Mouse (Mus musculus) v-Abl transformed pro-B cells (cell line): ENCODE measurements around the gene Tshz2.

Experiments used
- in situ Hi-C, 2 experiments: fragments of 400-800 bp; cut with MboI; formaldehyde crosslinking; loops; one replicate each; pipeline ENCODE4 v1.15.1; 2025; ENCODE audit not compliant: unreplicated experiment in 2 of 2

The Tshz2 gene

DNA sequence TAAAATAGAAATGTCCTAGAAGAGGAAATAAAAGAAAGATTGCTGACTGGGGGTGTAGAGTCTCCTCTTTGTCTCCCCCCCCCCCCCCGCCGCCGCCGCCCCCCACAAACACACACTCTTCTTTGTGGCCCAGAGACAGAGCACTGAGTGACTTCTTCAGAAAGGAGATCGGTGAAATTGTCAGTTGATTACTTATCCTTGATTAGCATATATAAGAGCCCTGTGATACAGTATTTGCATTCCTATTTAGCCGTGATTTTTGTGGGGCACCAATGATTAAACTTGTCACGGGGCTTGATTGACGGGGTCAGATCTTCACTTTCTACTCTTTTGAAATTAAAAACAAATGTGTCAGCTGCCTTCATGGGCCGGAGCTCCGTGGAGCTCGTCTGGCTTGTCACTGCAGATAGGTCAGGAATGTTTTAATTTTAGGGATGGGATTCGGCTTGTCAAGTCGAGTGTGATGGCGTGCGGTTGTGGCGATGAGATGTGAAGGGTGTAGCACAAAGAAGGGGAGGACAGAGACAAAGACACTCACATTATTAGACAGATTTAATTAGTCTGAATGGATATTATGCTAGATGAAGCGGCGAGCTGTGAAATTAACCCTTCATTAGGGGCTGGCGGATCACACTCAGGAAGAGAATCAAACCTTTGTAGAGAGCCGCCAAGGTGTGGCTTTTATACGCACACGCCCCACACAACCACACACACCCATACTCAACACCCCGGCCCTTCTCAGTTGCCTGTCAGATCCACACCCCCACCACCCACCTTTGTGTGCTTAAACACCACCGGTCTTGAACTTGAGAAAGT is 395.9 kb downstream of the Tshz2 start:
- in situ Hi-C loops: loop anchor here in 1 of 2 experiments (25.0 kb wide), 1 partner anchor 834 kb away; no protein-coding TSS in a partner anchor

GRCm38 (mm10) chr2:170029304-170029856 is 396.6 kb downstream of the Tshz2 start:
- in situ Hi-C loops: loop anchor here in 1 of 2 experiments (25.0 kb wide), 1 partner anchor 833 kb away; no protein-coding TSS in a partner anchor

- in situ Hi-C loops: loop anchor here in 1 of 2 experiments (25.0 kb wide), 1 partner anchor 831 kb away; no protein-coding TSS in a partner anchor
Observed at GRCm38 (mm10) chr2:170031226-170031625, 398.4 kb downstream of the Tshz2 start.

GRCm38 (mm10) chr2:170031872-170032271 is 399.1 kb downstream of the Tshz2 start:
- in situ Hi-C loops: loop anchor here in 1 of 2 experiments (25.0 kb wide), 1 partner anchor 830 kb away; no protein-coding TSS in a partner anchor

DNA sequence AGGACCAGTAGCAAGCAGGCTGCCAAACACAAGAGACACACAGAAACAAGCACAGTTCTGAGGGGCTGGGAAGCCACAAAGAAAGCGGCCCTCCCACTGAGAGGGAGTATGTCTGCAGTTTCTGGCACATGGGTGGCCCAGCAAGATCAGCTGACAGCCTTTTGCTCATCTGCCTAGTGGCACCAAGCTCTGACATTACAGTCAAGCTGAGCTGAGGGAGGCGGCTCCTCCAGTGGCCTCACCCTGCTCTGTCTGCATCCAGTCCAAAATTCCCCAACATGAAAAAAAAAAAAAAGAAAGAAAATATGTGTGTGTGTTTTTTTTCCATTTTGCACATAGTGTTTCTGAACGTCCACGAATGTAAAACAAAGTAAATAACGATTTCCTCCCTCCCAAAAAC is 400.4 kb downstream of the Tshz2 start:
- in situ Hi-C loops: loop anchor here in 1 of 2 experiments (25.0 kb wide), 1 partner anchor 829 kb away; no protein-coding TSS in a partner anchor

DNA sequence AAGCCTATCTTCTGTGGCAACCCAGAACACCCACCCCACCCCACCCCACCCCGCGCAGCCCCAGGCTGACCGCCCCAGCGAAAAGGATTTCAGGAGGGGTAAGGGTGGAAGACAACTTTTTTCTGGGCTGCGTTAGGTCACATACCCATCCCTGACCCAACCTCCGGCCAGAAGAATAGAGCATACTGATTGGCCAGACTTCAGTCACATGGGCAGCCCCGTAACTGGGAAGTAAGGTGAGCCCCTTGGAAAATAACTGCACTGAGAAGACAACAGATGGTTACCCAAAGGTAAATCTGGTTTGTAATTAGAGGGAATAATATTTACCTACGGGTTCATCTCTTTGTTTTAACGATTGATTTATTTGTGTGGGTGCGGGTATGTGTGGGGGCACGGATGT is 402.0 kb downstream of the Tshz2 start:
- in situ Hi-C loops: loop anchor here in 1 of 2 experiments (25.0 kb wide), 1 partner anchor 828 kb away; no protein-coding TSS in a partner anchor

DNA sequence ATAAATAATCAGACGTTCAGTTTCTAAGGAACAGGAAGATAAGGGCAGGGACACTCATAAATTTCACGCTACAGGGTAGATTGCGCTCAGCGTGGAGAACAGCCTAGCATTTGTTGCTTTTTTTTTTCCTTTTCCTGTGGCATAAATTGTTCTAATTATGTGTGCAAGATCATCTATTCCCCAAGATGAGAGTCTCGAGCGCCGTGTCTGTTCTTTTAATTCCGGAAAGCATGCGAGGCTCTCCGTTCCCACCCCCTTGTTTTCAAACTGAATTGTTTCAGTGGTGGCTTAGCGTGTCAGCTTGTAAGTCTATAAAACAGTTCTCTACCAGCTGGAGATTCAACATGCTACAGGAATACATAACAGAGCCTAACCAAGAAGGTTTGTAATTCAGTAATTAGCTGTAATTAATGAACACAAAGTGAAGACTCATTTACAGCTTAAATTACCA is 404.0 kb downstream of the Tshz2 start:
- in situ Hi-C loops: loop anchor here in 1 of 2 experiments (25.0 kb wide), 1 partner anchor 825 kb away; no protein-coding TSS in a partner anchor

- in situ Hi-C loops: loop anchor here in 1 of 2 experiments (25.0 kb wide), 1 partner anchor 825 kb away; no protein-coding TSS in a partner anchor
Observed at GRCm38 (mm10) chr2:170037346-170037745, 404.5 kb downstream of the Tshz2 start.

- in situ Hi-C loops: loop anchor here in 1 of 2 experiments (25.0 kb wide), 1 partner anchor 823 kb away; no protein-coding TSS in a partner anchor
Observed at GRCm38 (mm10) chr2:170039772-170040171, 407.0 kb downstream of the Tshz2 start.

DNA sequence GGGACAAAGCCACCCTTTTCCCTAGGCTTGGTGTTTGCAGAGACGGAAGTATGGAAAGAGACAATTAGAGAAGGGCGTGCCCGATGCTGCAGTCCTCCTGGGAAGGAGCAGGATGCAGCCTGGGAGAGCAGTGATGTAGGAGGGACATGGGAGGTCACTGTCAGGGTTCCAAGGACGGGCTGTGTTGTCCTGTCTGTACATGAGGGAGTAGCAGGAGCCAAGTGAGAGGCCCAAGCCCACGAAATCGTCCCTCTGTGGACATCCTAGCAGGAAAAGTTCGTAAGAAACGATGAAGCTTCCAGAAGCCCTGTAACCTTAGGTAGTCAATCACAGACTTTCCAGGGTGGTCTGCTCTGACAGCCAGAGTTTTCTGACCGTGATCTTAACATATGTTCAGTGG is 408.3 kb downstream of the Tshz2 start:
- in situ Hi-C loops: loop anchor here in 1 of 2 experiments (25.0 kb wide), 1 partner anchor 821 kb away; no protein-coding TSS in a partner anchor

DNA sequence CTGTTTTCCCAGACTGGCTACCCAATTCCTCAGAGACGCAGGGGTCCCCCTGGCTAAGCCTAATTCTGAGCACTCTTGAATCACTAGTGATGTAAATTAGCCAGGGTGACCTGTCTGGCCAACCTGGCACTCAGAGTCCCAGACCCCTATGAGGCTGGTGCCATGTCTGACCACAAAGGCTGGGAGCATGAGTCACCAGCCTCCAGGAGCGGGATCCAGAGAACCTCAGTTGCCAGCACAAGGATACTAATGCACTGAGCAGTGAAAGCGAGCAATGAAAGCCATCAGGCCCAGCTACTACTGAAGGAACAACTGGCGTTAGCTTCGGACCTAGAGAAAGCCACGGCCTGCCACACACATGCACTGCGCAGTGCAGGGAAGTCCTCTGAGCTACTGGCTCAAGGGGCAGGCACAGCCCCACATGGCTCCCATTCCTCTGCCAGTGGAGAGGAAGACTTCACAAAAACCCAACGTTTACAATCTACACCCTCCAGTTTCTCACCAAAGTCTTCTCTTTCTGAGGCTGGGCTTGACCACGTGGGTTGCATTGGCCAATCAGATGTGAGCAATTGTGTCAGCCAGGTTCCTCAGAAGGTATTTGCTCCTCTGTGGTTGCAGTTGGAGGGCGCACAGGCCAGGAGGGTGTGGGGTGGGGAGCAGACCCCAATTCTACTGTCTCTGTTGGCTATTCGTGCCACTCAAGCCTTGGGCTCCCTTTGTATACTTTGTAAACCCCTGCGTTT is 409.8 kb downstream of the Tshz2 start:
- in situ Hi-C loops: loop anchor here in 1 of 2 experiments (25.0 kb wide), 1 partner anchor 820 kb away; no protein-coding TSS in a partner anchor

DNA sequence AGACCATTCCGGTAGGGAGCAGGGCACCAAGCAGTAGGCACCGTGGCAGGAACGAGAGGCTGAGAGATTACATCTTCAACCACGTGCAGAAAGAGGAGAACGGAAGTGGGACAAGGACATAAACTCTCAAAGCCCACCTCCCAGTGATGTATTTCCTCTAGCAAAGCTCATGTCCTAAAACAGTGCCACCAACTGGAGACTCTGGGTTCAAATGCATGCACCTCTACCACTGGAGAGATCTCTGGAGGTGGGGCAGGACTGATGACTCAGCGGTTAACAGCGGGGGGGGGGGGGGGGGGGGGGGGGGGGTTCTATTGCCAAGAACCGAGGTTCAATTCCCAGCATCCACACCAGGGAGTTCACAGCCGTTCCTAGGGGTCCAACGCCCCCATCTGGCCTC is 410.5 kb downstream of the Tshz2 start:
- in situ Hi-C loops: loop anchor here in 1 of 2 experiments (25.0 kb wide), 1 partner anchor 819 kb away; no protein-coding TSS in a partner anchor

DNA sequence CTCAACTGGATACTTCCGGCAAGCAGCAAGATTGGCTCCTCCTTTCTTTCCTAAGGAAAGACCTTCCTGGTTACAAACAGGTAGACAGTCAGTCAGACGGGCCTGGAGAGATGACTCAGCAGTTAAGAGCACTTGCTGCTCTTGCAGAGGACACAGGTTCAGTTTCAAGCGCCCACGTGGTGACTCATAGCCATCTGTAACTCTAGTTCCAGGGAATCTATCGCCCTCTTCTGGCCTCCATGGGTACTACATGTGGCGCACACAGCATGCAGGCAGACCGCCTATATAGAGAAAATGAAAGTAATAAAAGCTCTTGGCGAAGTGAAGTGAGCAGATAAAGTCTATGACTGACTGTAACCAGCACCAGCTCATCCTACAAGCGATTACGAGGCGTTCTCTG is 413.1 kb downstream of the Tshz2 start:
- in situ Hi-C loops: loop anchor here in 1 of 2 experiments (25.0 kb wide), 1 partner anchor 816 kb away; no protein-coding TSS in a partner anchor

- in situ Hi-C loops: loop anchor here in 1 of 2 experiments (25.0 kb wide), 1 partner anchor 816 kb away; no protein-coding TSS in a partner anchor
Observed at GRCm38 (mm10) chr2:170046371-170047145, 413.7 kb downstream of the Tshz2 start.

DNA sequence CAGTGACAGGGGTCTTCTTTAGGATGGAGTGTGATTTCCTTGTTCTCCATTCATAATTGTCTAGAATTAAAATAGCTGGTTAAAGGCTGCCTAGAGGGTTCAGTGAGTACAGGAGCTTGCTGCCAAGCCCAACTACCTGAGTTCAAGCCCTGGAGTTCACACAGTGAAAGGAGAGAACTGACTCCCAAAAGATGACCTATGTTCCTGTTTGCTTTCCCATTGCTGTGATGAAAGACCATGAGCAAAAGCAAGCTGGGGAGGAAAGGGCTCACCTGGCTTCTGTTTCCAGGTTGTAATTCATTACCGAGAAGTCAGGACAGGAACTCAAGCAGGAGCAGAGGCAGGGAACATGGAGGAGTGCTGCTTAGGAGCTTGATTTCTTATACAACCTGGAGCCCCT is 416.0 kb downstream of the Tshz2 start:
- in situ Hi-C loops: loop anchor here in 1 of 2 experiments (25.0 kb wide), 1 partner anchor 813 kb away; no protein-coding TSS in a partner anchor

DNA sequence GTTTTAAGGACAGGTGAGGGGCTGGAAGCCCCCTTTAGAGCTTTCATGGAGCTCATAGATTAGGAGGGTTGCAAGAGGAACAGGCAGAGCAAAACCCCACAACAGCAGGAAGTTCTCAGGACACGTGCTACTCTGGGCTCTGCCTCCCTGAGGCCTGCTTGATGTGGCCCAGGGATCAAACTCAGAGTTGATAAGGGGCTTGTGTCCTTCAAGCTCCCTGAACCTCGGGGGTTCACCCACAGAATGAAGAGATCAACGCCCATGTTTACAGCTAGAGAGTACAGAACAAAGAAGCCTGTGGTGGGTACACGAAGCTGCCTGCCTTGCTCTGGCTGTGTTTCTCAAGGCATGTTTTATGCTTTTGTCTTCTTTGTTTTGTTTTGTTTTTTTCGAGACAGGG is 417.8 kb downstream of the Tshz2 start:
- in situ Hi-C loops: loop anchor here in 1 of 2 experiments (25.0 kb wide), 1 partner anchor 462 kb away; no protein-coding TSS in a partner anchor

GRCm38 (mm10) chr2:170051441-170051840 is 418.6 kb downstream of the Tshz2 start:
- in situ Hi-C loops: loop anchor here in 1 of 2 experiments (25.0 kb wide), 1 partner anchor 461 kb away; no protein-coding TSS in a partner anchor

DNA sequence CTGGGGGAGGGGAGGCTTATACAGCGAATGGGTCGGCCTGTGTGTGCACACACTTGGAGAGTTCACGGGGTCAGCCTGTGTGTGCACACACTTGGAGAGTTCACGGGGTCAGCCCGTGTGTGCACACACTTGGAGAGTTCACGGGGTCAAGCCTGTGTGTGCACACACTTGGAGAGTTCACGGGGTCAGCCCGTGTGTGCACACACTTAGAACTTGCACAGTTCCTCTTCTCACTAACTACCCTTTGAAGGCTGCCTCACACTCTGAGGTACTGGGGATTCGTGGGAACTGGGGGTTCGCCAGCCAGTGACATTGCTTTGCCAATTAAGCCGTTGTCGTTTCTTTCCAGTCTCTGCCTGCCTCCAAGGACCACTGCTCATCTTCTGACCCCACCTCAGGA is 422.1 kb downstream of the Tshz2 start:
- in situ Hi-C loops: loop anchor here (5.0 to 25.0 kb wide), 2 partner anchors 297 to 457 kb away; no protein-coding TSS in a partner anchor

DNA sequence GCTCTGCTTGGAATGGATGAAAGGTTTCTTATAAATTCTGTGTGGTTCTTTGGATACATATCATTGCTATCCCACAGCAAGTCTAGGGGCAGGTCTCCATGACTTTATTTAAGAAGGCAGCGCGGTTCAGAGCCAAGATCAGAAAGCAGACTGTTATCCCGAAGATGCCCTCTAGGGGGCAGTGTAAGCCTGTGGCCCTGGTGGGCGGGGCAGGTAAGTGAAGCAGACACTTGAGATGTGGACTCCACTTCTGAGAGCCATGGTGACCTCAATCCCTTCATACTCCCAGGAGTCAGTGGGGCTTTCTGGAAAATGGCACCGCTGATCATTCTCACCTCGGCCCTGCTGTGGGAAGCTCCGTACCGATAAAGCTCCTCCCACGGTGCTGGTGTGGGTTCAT is 422.6 kb downstream of the Tshz2 start:
- in situ Hi-C loops: loop anchor here (5.0 to 25.0 kb wide), 2 partner anchors 297 to 457 kb away; no protein-coding TSS in a partner anchor
